ENCODE assay signal across 13 mouse cellular contexts in genomic region chr17:35812307-35812706, GRCm38 (mm10). TPM values are rescaled to one million over a fixed set of nuclear protein-coding genes. Genes with fewer than 3 reads are reported as not detected.
DNase-seq lines count a peak whose midpoint lies in the region; ATAC-seq lines count a peak whose summit lies in the region.
"Had no signal": no experiment of that assay in that cellular context is flagged by ENCODE, and none has a peak within 500 bp of the region (broad histone marks: within the 10 kb centered on the region; RNA-seq: fewer than 3 reads in every experiment).

No protein-coding gene starts in this region.

- DNase-seq in heart, adult 11 months, result no peak
- DNase-seq in limb, embryonic 10.5 days (ENCODE audit: low spot score), result no peak
- DNase-seq in intestine, embryonic 14.5 days (ENCODE audit: low spot score), result no peak
- DNase-seq in urinary bladder, postnatal 25 days (ENCODE audit: low spot score), result no peak
- DNase-seq in cerebellum, postnatal 14 days, result no peak
- DNase-seq: adrenal gland, adult 2 months; kidney, adult 11 months; liver, embryonic 13.5 days had no signal

- 0 out of 2 replicates have a peak overlapping the region, but pooled peaks have one; percentile 21 for H3K9ac ChIP-seq in heart, embryonic 12.5 days
- H3K9ac ChIP-seq in limb, embryonic 12.5 days (replicated peaks), result no peak overlapping the region
- H3K9ac ChIP-seq in intestine, embryonic 14.5 days (ENCODE audit: low read length), result no peak overlapping the region
- H3K9ac ChIP-seq in stomach, embryonic 15.5 days, result no peak overlapping the region
- H3K9ac ChIP-seq: forebrain, embryonic 15.5 days; liver, embryonic 13.5 days had no signal

- H3K4me3 ChIP-seq in heart, embryonic 12.5 days, result no peak overlapping the region
- no peak overlapping the region for H3K4me3 ChIP-seq in limb, embryonic 12.5 days (replicated peaks)
- no peak overlapping the region for H3K4me3 ChIP-seq in limb, embryonic 10.5 days
- H3K4me3 ChIP-seq in intestine, embryonic 14.5 days (ENCODE audit: low read depth, low read length), result no peak overlapping the region
- H3K4me3 ChIP-seq in stomach, embryonic 15.5 days (replicated peaks), result no peak overlapping the region
- H3K4me3 ChIP-seq: forebrain, embryonic 15.5 days; liver, embryonic 13.5 days; midbrain, embryonic 10.5 days had no signal

- H3K27me3 ChIP-seq in heart, embryonic 12.5 days (replicated peaks), result no peaks in the 10 kb centered on the region
- H3K27me3 ChIP-seq in limb, embryonic 12.5 days, result no peaks in the 10 kb centered on the region
- H3K27me3 ChIP-seq in limb, embryonic 10.5 days (ENCODE audit: low read depth, poor library complexity, severe bottlenecking), result 0 out of 2 replicates have a peak, but pooled peaks cover 7% of the 10 kb centered on the region
- no peaks in the 10 kb centered on the region for H3K27me3 ChIP-seq in intestine, embryonic 14.5 days (replicated peaks; ENCODE audit: control insufficient read depth, insufficient read depth, low read length)
- no peaks in the 10 kb centered on the region for H3K27me3 ChIP-seq in stomach, embryonic 15.5 days (replicated peaks)
- H3K27me3 ChIP-seq: forebrain, embryonic 15.5 days; liver, embryonic 13.5 days had no signal

- no peak for ATAC-seq in heart, embryonic 12.5 days (ENCODE audit: insufficient number of reproducible peaks, low FRiP score)
- ATAC-seq in limb, embryonic 12.5 days (ENCODE audit: insufficient number of reproducible peaks, insufficient read depth, low FRiP score, low TSS enrichment, low read depth), result no peak
- no peak for ATAC-seq in intestine, embryonic 14.5 days (replicated peaks; ENCODE audit: low FRiP score, low TSS enrichment, low read depth)
- no peak for ATAC-seq in stomach, embryonic 15.5 days (ENCODE audit: insufficient read depth, low FRiP score, low read depth)

- H3K36me3 ChIP-seq in heart, embryonic 12.5 days, result no peaks in the 10 kb centered on the region
- no peaks in the 10 kb centered on the region for H3K36me3 ChIP-seq in limb, embryonic 12.5 days
- no peaks in the 10 kb centered on the region for H3K36me3 ChIP-seq in limb, embryonic 10.5 days
- H3K36me3 ChIP-seq in intestine, embryonic 14.5 days (ENCODE audit: control insufficient read depth, insufficient read depth, low read length), result no peaks in the 10 kb centered on the region
- no peaks in the 10 kb centered on the region for H3K36me3 ChIP-seq in stomach, embryonic 15.5 days
- H3K36me3 ChIP-seq: forebrain, embryonic 15.5 days; liver, embryonic 13.5 days; midbrain, embryonic 10.5 days had no signal

- peaks cover 61% of the 10 kb centered on the region for H3K4me1 ChIP-seq in heart, embryonic 12.5 days (replicated peaks)
- peaks cover 22% of the 10 kb centered on the region for H3K4me1 ChIP-seq in limb, embryonic 12.5 days (replicated peaks)
- peaks cover 12% of the 10 kb centered on the region for H3K4me1 ChIP-seq in limb, embryonic 10.5 days
- H3K4me1 ChIP-seq in intestine, embryonic 14.5 days (replicated peaks; ENCODE audit: control insufficient read depth, insufficient read depth, low read length), result peaks cover 28% of the 10 kb centered on the region
- peaks cover 25% of the 10 kb centered on the region for H3K4me1 ChIP-seq in stomach, embryonic 15.5 days
- H3K4me1 ChIP-seq: midbrain, embryonic 10.5 days had no signal

- WGBS in heart, embryonic 12.5 days, result 84% methylated on average over 5 of the region's 5 CpGs
- WGBS in limb, embryonic 12.5 days, result 76% methylated on average over 5 of the region's 5 CpGs
- WGBS in limb, embryonic 10.5 days, result 81% methylated on average over 5 of the region's 5 CpGs
- WGBS in intestine, embryonic 14.5 days, result 80% methylated on average over 5 of the region's 5 CpGs
- 80% methylated on average over 5 of the region's 5 CpGs for WGBS in stomach, embryonic 15.5 days

- peak overlapping the region; percentile 97 for H3K27ac ChIP-seq in heart, embryonic 12.5 days (ENCODE audit: poor library complexity, severe bottlenecking)
- H3K27ac ChIP-seq in limb, embryonic 12.5 days, result 0 out of 2 replicates have a peak overlapping the region, but pooled peaks have one; percentile 12
- no peak overlapping the region for H3K27ac ChIP-seq in limb, embryonic 10.5 days
- peak overlapping the region; percentile 72; the same call in 1 of the 2 replicates for H3K27ac ChIP-seq in intestine, embryonic 14.5 days (ENCODE audit: low read depth)
- peak overlapping the region; percentile 78 for H3K27ac ChIP-seq in stomach, embryonic 15.5 days
- H3K27ac ChIP-seq: forebrain, embryonic 15.5 days; liver, embryonic 13.5 days; midbrain, embryonic 10.5 days had no signal

- no peak overlapping the region for H3K4me2 ChIP-seq in heart, embryonic 12.5 days
- no peak overlapping the region for H3K4me2 ChIP-seq in limb, embryonic 12.5 days
- H3K4me2 ChIP-seq in intestine, embryonic 14.5 days (ENCODE audit: low read length), result no peak overlapping the region
- no peak overlapping the region for H3K4me2 ChIP-seq in stomach, embryonic 15.5 days
- H3K4me2 ChIP-seq: forebrain, embryonic 15.5 days; liver, embryonic 13.5 days had no signal

- no peaks in the 10 kb centered on the region for H3K9me3 ChIP-seq in heart, embryonic 12.5 days (replicated peaks)
- H3K9me3 ChIP-seq in limb, embryonic 12.5 days, result no peaks in the 10 kb centered on the region
- no peaks in the 10 kb centered on the region for H3K9me3 ChIP-seq in limb, embryonic 10.5 days (replicated peaks)
- H3K9me3 ChIP-seq in intestine, embryonic 14.5 days (ENCODE audit: control insufficient read depth, low read length), result no peaks in the 10 kb centered on the region
- H3K9me3 ChIP-seq in stomach, embryonic 15.5 days, result no peaks in the 10 kb centered on the region
- H3K9me3 ChIP-seq: forebrain, embryonic 15.5 days; liver, embryonic 13.5 days; midbrain, embryonic 10.5 days had no signal

RNA-seq across cellular contexts. Expression of gene Ier3, which starts 9.2 kb away (rescaled TPM):
- 37.6 and 38.6 TPM in 2 replicates for polyA plus RNA-seq in heart, embryonic 12.5 days (2016; fragmentation: Nextera tagmentation; extraction: Ambion mirVana)
- 8.7 and 9.9 TPM in 2 replicates for polyA plus RNA-seq in limb, embryonic 12.5 days (2016; fragmentation: Nextera tagmentation; extraction: Ambion mirVana)
- polyA plus RNA-seq in limb, embryonic 10.5 days (2016; fragmentation: Nextera tagmentation; extraction: Ambion mirVana), result 4.5 and 5.5 TPM in 2 replicates
- polyA plus RNA-seq in intestine, embryonic 14.5 days (2014; fragmentation: Nextera tagmentation; extraction: Ambion mirVana), result 4.4 and 5.1 TPM in 2 replicates
- polyA plus RNA-seq in stomach, embryonic 15.5 days (2015; fragmentation: Nextera tagmentation; extraction: Ambion mirVana), result 14.5 and 16.7 TPM in 2 replicates

RNA-seq across cellular contexts. Expression of gene Flot1, which starts 10.7 kb away (rescaled TPM):
- polyA plus RNA-seq in heart, embryonic 12.5 days (2016; fragmentation: Nextera tagmentation; extraction: Ambion mirVana), result 78.2 and 80.2 TPM in 2 replicates
- 45.8 and 45.9 TPM in 2 replicates for polyA plus RNA-seq in limb, embryonic 12.5 days (2016; fragmentation: Nextera tagmentation; extraction: Ambion mirVana)
- 43.0 and 49.7 TPM in 2 replicates for polyA plus RNA-seq in limb, embryonic 10.5 days (2016; fragmentation: Nextera tagmentation; extraction: Ambion mirVana)
- polyA plus RNA-seq in intestine, embryonic 14.5 days (2014; fragmentation: Nextera tagmentation; extraction: Ambion mirVana), result 42.5 and 48.5 TPM in 2 replicates
- polyA plus RNA-seq in stomach, embryonic 15.5 days (2015; fragmentation: Nextera tagmentation; extraction: Ambion mirVana), result 45.3 and 46.0 TPM in 2 replicates

RNA-seq across cellular contexts. Expression of gene Tubb5, which starts 25.8 kb away (rescaled TPM):
- polyA plus RNA-seq in heart, embryonic 12.5 days (2016; fragmentation: Nextera tagmentation; extraction: Ambion mirVana), result 743 and 773 TPM in 2 replicates
- 1,183 and 1,215 TPM in 2 replicates for polyA plus RNA-seq in limb, embryonic 12.5 days (2016; fragmentation: Nextera tagmentation; extraction: Ambion mirVana)
- 1,509 and 1,575 TPM in 2 replicates for polyA plus RNA-seq in limb, embryonic 10.5 days (2016; fragmentation: Nextera tagmentation; extraction: Ambion mirVana)
- 923 and 1,006 TPM in 2 replicates for polyA plus RNA-seq in intestine, embryonic 14.5 days (2014; fragmentation: Nextera tagmentation; extraction: Ambion mirVana)
- 762 and 772 TPM in 2 replicates for polyA plus RNA-seq in stomach, embryonic 15.5 days (2015; fragmentation: Nextera tagmentation; extraction: Ambion mirVana)

RNA-seq across cellular contexts. Expression of gene Mdc1, which starts 29.0 kb away (rescaled TPM):
- 21.6 and 25.0 TPM in 2 replicates for polyA plus RNA-seq in heart, embryonic 12.5 days (2016; fragmentation: Nextera tagmentation; extraction: Ambion mirVana)
- polyA plus RNA-seq in limb, embryonic 12.5 days (2016; fragmentation: Nextera tagmentation; extraction: Ambion mirVana), result 16.9 and 19.4 TPM in 2 replicates
- 23.2 and 27.3 TPM in 2 replicates for polyA plus RNA-seq in limb, embryonic 10.5 days (2016; fragmentation: Nextera tagmentation; extraction: Ambion mirVana)
- polyA plus RNA-seq in intestine, embryonic 14.5 days (2014; fragmentation: Nextera tagmentation; extraction: Ambion mirVana), result 16.6 and 17.8 TPM in 2 replicates
- polyA plus RNA-seq in stomach, embryonic 15.5 days (2015; fragmentation: Nextera tagmentation; extraction: Ambion mirVana), result 15.2 and 19.7 TPM in 2 replicates

RNA-seq across cellular contexts. Expression of gene Nrm, which starts 48.8 kb away (rescaled TPM):
- polyA plus RNA-seq in heart, embryonic 12.5 days (2016; fragmentation: Nextera tagmentation; extraction: Ambion mirVana), result 48.9 and 50.7 TPM in 2 replicates
- 51.3 and 52.5 TPM in 2 replicates for polyA plus RNA-seq in limb, embryonic 12.5 days (2016; fragmentation: Nextera tagmentation; extraction: Ambion mirVana)
- 61.7 and 67.1 TPM in 2 replicates for polyA plus RNA-seq in limb, embryonic 10.5 days (2016; fragmentation: Nextera tagmentation; extraction: Ambion mirVana)
- 62.6 and 69.3 TPM in 2 replicates for polyA plus RNA-seq in intestine, embryonic 14.5 days (2014; fragmentation: Nextera tagmentation; extraction: Ambion mirVana)
- 54.0 and 54.7 TPM in 2 replicates for polyA plus RNA-seq in stomach, embryonic 15.5 days (2015; fragmentation: Nextera tagmentation; extraction: Ambion mirVana)
